Mouse (Mus musculus) embryonic facial prominence, embryonic 13.5 days (tissue): ENCODE measurements around the gene Gm20662. TPM values are rescaled to one million over a fixed set of nuclear protein-coding genes. Genes with fewer than 3 reads are reported as not detected.

Experiments
- ATAC-seq: fragments of 200-750 bp; cut with Nextera tagmentation; 2 replicates; pipeline ENCODE4 v1.8.0; 2017; ENCODE audit warnings: low read depth; ENCODE audit not compliant: insufficient number of reproducible peaks, insufficient read depth, low FRiP score, low TSS enrichment
- H3K27ac ChIP-seq: fragments of 300-500 bp; sonication (generic); 2 replicates; pipeline ENCODE4 v1.5.1; 2015; ENCODE audit warnings: moderate library complexity, mild to moderate bottlenecking, inconsistent platforms
- H3K27me3 ChIP-seq: fragments of 300-500 bp; sonication (generic); 2 replicates; pipeline ENCODE4 v1.6.1; 2015; ENCODE audit warnings: mild to moderate bottlenecking, inconsistent platforms
- H3K36me3 ChIP-seq: fragments of 300-500 bp; sonication (generic); 2 replicates; pipeline ENCODE4 v1.6.1; 2015; ENCODE audit warnings: mild to moderate bottlenecking, inconsistent platforms
- H3K4me1 ChIP-seq: fragments of 300-500 bp; sonication (generic); 2 replicates; pipeline ENCODE4 v1.6.1; 2015; ENCODE audit warnings: inconsistent platforms
- H3K4me2 ChIP-seq: fragments of 300-500 bp; sonication (generic); 2 replicates; pipeline ENCODE4 v1.6.1; 2015; ENCODE audit warnings: moderate library complexity, mild to moderate bottlenecking, inconsistent platforms
- H3K4me3 ChIP-seq: fragments of 300-500 bp; sonication (generic); 2 replicates; pipeline ENCODE4 v1.5.1; 2015; ENCODE audit warnings: mild to moderate bottlenecking, inconsistent platforms
- H3K9ac ChIP-seq: fragments of 300-500 bp; sonication (generic); 2 replicates; pipeline ENCODE4 v1.6.1; 2015; ENCODE audit warnings: mild to moderate bottlenecking, inconsistent platforms
- H3K9me3 ChIP-seq: fragments of 300-500 bp; sonication (generic); 2 replicates; pipeline ENCODE4 v1.6.1; 2016; ENCODE audit warnings: inconsistent platforms
- WGBS: fragments of 180-500 bp; shearing (Covaris S2); methylation state at CpG from one replicate; pipeline ENCODE4 v1.1.7; 2015; ENCODE audit warnings: mixed read lengths; 5-methylcytosine and 5-hydroxymethylcytosine counted together
- polyA plus RNA-seq: library from polyadenylated mRNA; unstranded; fragments of >200 nt; fragmentation: Nextera tagmentation; extraction: Ambion mirVana; gene quantifications from 2 replicates; pipeline ENCODE4 v1.2.1, GENCODE M21; 2015

Gene Gm20662
- polyA plus RNA-seq, 1 experiment from 2014 or later, result 0.58 TPM

DNA sequence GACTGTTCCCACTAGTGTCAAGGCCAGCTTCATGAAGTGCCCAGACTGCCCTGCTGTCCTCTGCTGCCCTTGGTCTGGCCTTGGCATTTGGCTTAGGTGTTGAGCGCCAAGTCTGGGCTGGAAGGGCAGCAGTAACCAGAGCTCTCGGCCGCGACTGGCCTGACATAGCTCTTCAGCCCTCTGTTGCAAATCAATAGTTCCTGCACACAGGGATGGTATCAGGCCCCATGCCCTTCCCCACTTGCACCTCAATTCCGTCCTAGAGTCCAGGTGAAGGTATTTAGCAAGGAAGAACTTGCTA lies 61.1 kb downstream of the Gm20662 start:
- no peak overlapping the region for H3K27ac ChIP-seq
- WGBS, result 86% methylated on average over 5 of the region's 5 CpGs

DNA sequence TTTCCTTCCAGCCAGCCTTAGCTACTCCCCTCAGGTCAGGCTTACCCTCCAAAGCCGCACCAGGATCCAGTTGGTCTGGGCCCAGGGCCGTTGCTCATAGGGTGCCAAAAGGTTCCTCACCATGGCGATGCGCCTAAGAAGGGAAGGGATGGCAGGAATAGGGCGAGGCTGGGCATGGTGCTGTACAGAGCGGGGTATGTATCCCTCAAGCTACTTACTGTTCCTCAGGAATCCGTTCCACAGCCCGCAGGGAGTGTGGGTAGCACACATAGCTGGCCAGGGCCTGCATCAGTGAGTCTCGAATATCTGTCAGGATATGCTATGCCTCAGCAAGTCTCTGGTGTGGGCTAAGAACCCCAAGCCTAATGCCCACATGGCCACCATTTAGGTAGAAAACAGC lies 62.1 kb downstream of the Gm20662 start:
- no peak overlapping the region for H3K4me3 ChIP-seq
- no peak overlapping the region for H3K27ac ChIP-seq
- peaks cover 3% of the 10 kb centered on the region; the same call in 1 of the 2 replicates for H3K4me1 ChIP-seq
- no peaks in the 10 kb centered on the region for H3K27me3 ChIP-seq
- H3K4me2 ChIP-seq, result no peak overlapping the region
- peaks cover 93% of the 10 kb centered on the region for H3K36me3 ChIP-seq
- H3K9ac ChIP-seq, result no peak overlapping the region
- WGBS, result 94% methylated on average over 9 of the region's 9 CpGs
- ATAC-seq, result no peak
- H3K9me3 ChIP-seq, result no peaks in the 10 kb centered on the region

More for the DNA sequence above, 61.1 kb downstream of the Gm20662 start:
- H3K9me3 ChIP-seq, result no peaks in the 10 kb centered on the region
- ATAC-seq, result no peak
- H3K36me3 ChIP-seq, result peaks cover 88% of the 10 kb centered on the region
- 0 out of 2 replicates have a peak overlapping the region, but pooled peaks have one; percentile 16 for H3K9ac ChIP-seq
- H3K27me3 ChIP-seq, result no peaks in the 10 kb centered on the region
- H3K4me1 ChIP-seq, result peaks cover 14% of the 10 kb centered on the region
- H3K4me3 ChIP-seq, result no peak overlapping the region
- H3K4me2 ChIP-seq, result no peak overlapping the region

DNA sequence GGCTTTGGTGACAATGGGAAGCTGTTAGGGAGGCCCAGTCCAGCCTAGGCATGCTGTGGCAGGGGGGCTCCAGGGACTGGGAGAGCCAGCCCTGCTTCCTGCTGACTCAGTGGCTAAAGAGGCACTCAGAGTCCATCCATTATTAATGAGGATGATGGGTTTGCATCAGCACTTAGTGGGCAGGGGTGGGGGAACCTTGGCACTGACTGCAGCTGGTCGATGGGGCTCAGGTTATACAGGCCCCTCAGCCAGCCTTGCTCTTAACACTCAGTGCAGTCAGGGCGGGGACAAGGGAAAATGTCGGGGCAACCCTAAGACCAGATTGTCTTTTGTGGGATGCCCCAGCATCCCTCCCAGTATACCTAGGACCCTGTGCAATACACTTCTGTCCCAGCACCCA lies 66.0 kb downstream of the Gm20662 start:
- WGBS, result 91% methylated on average over 3 of the region's 3 CpGs
- no peak for ATAC-seq
- H3K27me3 ChIP-seq, result no peaks in the 10 kb centered on the region
- no peak overlapping the region for H3K9ac ChIP-seq
- peaks cover 89% of the 10 kb centered on the region for H3K36me3 ChIP-seq
- H3K4me3 ChIP-seq, result no peak overlapping the region
- no peak overlapping the region for H3K4me2 ChIP-seq
- H3K9me3 ChIP-seq, result no peaks in the 10 kb centered on the region
- no peaks in the 10 kb centered on the region for H3K4me1 ChIP-seq
- H3K27ac ChIP-seq, result no peak overlapping the region

DNA sequence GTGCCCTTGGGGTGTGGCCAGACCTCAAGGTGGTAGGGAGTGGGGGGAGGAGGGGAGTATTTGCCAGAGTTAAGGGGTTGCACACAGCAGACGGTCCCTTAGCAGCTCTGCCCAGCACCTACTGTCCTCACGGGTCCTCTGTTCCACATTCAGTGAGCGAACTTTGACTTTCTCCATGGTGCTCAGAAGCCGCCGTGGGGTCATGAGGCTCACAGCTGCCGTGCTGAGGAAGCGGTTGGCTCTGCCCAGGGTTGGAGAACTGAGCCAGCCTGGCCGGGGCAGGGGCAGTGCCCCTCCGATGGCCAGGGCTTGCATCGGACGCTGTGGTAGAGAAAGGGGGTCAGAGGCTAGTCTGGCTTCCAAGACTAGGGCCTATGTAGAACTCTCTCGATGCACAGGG lies 67.2 kb downstream of the Gm20662 start:
- Histone ChIP-seq H3K27me3 (no peaks in the 10 kb centered on the region), H3K9me3 (no peaks in the 10 kb centered on the region), H3K4me2 (no peak overlapping the region), H3K27ac (no peak overlapping the region), H3K4me3 (no peak overlapping the region), H3K9ac (0 out of 2 replicates have a peak overlapping the region, but pooled peaks have one; percentile 16), H3K36me3 (peaks cover 80% of the 10 kb centered on the region), H3K4me1 (0 out of 2 replicates have a peak, but pooled peaks cover 3% of the 10 kb centered on the region)
- WGBS, result 88% methylated on average over 12 of the region's 12 CpGs
- ATAC-seq, result no peak

DNA sequence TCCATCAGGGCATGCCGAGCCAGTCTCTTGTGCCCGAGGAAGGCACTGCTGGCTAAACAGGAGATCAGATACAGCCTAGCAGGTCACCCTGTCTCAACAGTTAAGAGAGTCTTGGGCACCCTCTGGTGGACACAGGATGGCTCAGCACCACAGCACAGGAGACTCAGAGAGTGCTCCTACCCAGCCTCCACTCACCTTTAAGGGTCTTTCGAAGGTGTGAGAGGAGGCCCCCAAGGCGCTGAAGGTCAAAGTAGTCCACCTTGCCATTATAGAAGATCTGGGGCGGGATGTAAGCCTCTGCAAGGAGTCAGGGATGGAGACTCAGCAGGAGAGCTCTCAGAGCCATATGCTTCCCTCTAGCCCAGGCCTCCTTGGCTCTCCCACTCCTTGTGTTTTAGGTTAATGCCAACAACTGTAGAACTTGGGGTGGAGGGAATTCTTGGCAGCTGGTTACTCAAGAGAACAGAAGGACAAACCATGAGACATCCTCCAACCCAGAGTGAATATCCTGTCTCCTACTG lies 69.4 kb downstream of the Gm20662 start:
- Histone ChIP-seq H3K4me2 (no peak overlapping the region), H3K36me3 (peaks cover 77% of the 10 kb centered on the region), H3K9ac (no peak overlapping the region), H3K4me1 (0 out of 2 replicates have a peak, but pooled peaks cover 3% of the 10 kb centered on the region), H3K4me3 (no peak overlapping the region), H3K27me3 (no peaks in the 10 kb centered on the region), H3K27ac (no peak overlapping the region), H3K9me3 (no peaks in the 10 kb centered on the region)
- 43% methylated on average over 5 of the region's 5 CpGs for WGBS
- ATAC-seq, result no peak

DNA sequence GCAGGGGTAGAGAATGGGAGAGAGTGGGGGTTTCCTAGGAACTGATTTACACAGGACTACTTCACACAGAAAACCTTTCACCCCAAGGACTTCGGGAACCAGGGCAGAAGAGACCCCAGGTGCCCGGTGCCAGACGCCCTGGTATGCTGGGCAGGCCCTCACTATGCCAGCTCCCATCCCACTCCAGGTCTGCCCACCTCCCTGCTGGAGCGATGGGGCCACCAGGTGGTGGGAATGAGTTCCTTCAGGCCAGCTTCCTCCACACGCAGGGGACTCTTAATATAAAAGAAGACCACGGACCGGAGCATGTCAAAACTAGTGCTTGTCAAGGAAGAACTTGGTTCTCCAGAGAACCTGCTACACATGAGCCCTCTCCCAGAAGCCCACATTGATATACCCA lies 71.0 kb downstream of the Gm20662 start:
- H3K27me3 ChIP-seq, result no peaks in the 10 kb centered on the region
- peaks cover 77% of the 10 kb centered on the region for H3K36me3 ChIP-seq
- ATAC-seq, result no peak
- no peak overlapping the region for H3K4me3 ChIP-seq
- H3K4me2 ChIP-seq, result no peak overlapping the region
- no peak overlapping the region for H3K27ac ChIP-seq
- 87% methylated on average over 7 of the region's 7 CpGs for WGBS
- H3K9me3 ChIP-seq, result no peaks in the 10 kb centered on the region
- 0 out of 2 replicates have a peak, but pooled peaks cover 3% of the 10 kb centered on the region for H3K4me1 ChIP-seq
- H3K9ac ChIP-seq, result no peak overlapping the region

DNA sequence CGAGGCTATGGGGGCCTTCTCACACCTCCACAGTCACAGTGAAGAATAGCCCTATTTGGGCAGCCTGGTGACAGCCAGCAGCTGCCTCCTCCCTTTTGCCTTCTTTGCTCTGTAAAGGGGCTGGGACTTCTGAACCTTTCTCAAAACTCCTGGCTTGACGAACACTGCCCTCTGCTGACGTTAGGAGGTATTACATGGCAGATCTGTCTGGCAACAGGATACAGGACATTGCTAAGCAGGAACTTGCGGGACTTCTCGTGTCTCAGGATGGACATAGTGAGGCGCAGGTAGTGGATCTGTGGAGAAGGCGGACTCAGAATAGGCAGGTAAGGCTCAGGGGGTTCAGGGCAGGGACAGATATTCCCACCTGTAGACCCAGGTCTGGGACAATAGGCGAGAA lies 71.8 kb downstream of the Gm20662 start:
- peaks cover 70% of the 10 kb centered on the region for H3K36me3 ChIP-seq
- ATAC-seq, result no peak
- no peak overlapping the region for H3K4me3 ChIP-seq
- no peak overlapping the region for H3K9ac ChIP-seq
- H3K4me1 ChIP-seq, result 0 out of 2 replicates have a peak, but pooled peaks cover 3% of the 10 kb centered on the region
- no peaks in the 10 kb centered on the region for H3K27me3 ChIP-seq
- peak overlapping the region; percentile 22; the same call in 1 of the 2 replicates for H3K27ac ChIP-seq
- no peak overlapping the region for H3K4me2 ChIP-seq
- no peaks in the 10 kb centered on the region for H3K9me3 ChIP-seq
- WGBS, result 14% methylated on average over 8 of the region's 8 CpGs

DNA sequence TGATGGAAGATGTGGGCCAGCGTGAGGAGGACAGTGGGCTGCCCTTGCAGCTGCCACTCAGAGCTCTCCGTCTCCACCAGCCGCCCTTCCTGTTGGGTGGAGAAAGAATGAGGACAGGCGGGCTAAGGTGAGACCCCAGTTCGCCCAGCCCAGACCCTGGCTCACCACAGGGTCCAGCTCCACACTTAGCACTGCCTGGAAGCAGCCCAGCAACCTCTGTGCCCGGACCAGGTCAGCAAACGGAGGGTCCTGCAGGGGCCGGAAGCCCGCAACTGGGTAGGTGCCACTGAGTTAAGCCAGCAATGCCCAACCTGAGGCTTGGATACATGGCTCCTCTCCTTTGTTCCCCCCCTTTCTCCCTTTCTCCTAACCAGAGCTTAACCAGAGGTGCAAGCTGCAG lies 72.9 kb downstream of the Gm20662 start:
- H3K4me3 ChIP-seq, result no peak overlapping the region
- H3K27me3 ChIP-seq, result no peaks in the 10 kb centered on the region
- no peak overlapping the region for H3K4me2 ChIP-seq
- H3K27ac ChIP-seq, result no peak overlapping the region
- no peaks in the 10 kb centered on the region for H3K9me3 ChIP-seq
- WGBS, result 89% methylated on average over 9 of the region's 9 CpGs
- ATAC-seq, result no peak
- H3K4me1 ChIP-seq, result 0 out of 2 replicates have a peak, but pooled peaks cover 3% of the 10 kb centered on the region
- H3K36me3 ChIP-seq, result peaks cover 59% of the 10 kb centered on the region
- H3K9ac ChIP-seq, result no peak overlapping the region

DNA sequence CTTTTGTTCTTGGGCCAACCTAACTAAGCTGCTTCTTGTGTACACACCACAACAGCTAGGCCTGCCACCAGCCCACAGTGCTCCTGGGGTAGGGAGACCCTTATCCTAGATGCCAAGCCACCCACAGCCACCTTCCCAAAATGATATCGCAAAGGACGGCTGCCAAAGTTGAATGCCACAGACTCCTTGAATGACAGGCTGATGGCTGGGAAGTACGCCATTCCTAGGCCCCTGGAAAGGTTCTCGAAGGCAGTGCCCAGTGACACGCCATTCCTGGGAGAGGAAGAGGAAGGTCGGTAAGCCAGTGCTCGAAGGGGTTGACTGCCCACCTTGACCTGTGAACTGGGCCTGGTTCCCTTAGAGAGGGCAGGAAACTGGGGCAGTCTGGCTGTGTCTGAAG lies 73.4 kb downstream of the Gm20662 start:
- Histone ChIP-seq H3K9ac (no peak overlapping the region), H3K4me2 (no peak overlapping the region), H3K27ac (no peak overlapping the region), H3K4me1 (0 out of 2 replicates have a peak, but pooled peaks cover 3% of the 10 kb centered on the region), H3K27me3 (no peaks in the 10 kb centered on the region), H3K9me3 (no peaks in the 10 kb centered on the region), H3K36me3 (peaks cover 53% of the 10 kb centered on the region), H3K4me3 (no peak overlapping the region)
- WGBS, result 88% methylated on average over 7 of the region's 7 CpGs
- no peak for ATAC-seq

DNA sequence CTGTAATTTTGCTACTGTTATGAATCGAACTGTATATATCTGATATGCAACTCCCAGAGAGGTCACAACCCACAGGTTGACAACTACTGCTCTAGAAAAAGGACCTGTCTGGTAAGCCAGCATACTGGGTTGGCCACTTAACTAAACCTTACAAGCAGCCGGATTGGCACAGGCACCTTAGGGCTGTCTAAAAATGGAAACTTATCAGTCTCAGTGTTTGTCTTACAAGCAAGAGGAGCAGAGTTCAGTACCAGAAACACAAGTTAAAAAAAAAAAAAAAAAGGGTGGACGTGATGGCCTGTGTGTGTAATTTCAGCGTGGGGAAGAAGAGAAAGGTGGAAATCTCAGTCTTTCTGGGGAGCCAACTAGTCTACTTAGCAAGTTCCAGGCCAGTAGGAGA lies 75.7 kb downstream of the Gm20662 start:
- peaks cover 33% of the 10 kb centered on the region for H3K36me3 ChIP-seq
- H3K4me3 ChIP-seq, result no peak overlapping the region
- H3K9ac ChIP-seq, result no peak overlapping the region
- H3K4me2 ChIP-seq, result no peak overlapping the region
- H3K4me1 ChIP-seq, result 0 out of 2 replicates have a peak, but pooled peaks cover 3% of the 10 kb centered on the region
- WGBS, result 85% methylated on average over 4 of the region's 4 CpGs
- no peaks in the 10 kb centered on the region for H3K9me3 ChIP-seq
- no peak overlapping the region for H3K27ac ChIP-seq
- no peaks in the 10 kb centered on the region for H3K27me3 ChIP-seq
- ATAC-seq, result no peak

DNA sequence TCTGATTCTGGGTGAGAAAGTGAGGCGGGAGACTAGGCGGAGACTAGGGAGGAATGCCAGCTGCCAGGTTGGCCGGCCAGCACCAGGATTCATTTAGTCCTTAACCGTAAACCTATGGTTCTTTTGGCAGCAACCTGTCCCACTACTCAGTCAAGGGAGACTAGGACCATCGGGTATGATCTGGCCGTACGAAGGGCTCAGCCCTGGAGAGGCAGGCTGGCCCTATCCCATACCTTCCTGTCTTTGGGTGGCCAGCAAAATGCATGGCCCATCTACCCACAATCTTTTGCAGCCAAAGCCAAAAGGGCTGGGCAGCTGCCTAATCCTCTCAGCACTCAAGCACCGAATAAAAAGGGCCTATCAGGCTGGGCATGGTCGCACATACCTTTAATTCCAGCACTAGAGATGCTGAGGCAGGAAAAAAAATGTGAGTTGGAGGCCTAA lies 76.4 kb downstream of the Gm20662 start:
- peaks cover 32% of the 10 kb centered on the region for H3K36me3 ChIP-seq
- H3K9ac ChIP-seq, result no peak overlapping the region
- H3K27ac ChIP-seq, result no peak overlapping the region
- no peaks in the 10 kb centered on the region for H3K27me3 ChIP-seq
- H3K9me3 ChIP-seq, result no peaks in the 10 kb centered on the region
- H3K4me1 ChIP-seq, result 0 out of 2 replicates have a peak, but pooled peaks cover 3% of the 10 kb centered on the region
- WGBS, result 75% methylated on average over 9 of the region's 9 CpGs
- no peak for ATAC-seq
- H3K4me3 ChIP-seq, result no peak overlapping the region
- no peak overlapping the region for H3K4me2 ChIP-seq

DNA sequence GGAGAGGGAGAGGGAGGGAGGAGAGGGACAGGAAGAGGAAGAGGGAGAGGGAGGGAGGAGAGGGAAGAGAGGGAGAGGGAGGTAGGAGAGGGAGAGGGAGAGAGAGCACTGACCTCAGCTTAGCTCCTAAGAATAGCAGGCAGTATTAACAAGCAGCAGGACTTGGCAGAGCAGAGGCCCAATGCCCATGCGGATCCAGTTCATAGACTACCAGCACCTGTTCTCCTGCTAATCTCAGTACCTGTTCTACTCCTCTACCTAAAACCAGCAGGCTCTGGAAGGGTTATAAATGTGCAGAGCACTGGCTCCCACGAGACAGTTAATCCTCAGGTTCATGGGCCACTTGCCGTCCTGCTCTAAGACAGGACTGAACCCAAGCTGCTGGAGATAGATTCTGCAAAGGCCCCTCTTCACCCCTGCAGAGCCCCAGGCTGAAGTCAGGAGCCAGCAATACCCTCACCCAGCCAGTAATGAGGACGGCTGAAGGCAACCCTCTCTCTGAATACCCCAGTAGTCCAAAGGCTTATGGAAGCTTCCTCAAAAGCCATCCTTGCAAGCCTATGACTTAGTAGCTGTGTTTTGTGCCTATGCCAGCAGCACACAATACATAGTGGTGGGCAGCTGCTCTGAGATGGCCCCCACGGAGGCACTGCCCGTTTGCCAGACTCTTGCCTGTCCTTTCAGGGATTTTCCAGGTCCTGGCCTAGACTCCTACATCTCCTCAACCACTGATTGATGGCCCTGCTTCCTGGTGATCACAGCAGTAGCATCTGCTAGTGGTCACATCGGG lies 77.2 kb downstream of the Gm20662 start:
- 65% methylated on average over 7 of the region's 7 CpGs for WGBS
- no peaks in the 10 kb centered on the region for H3K9me3 ChIP-seq
- H3K9ac ChIP-seq, result no peak overlapping the region

More for the DNA sequence above, 77.2 kb downstream of the Gm20662 start:
- Histone ChIP-seq H3K4me2 (no peak overlapping the region), H3K4me3 (no peak overlapping the region), H3K27ac (no peak overlapping the region), H3K4me1 (peaks cover 7% of the 10 kb centered on the region), H3K36me3 (peaks cover 29% of the 10 kb centered on the region), H3K27me3 (no peaks in the 10 kb centered on the region)
- ATAC-seq, result no peak
